Mouse (Mus musculus) testis, adult 2 months (tissue): ENCODE data around the gene Sorcs2.

ENCODE experiments used
- CTCF ChIP-seq: fragments of 200-500 bp; IDR thresholded peaks from 2 replicates; pipeline ENCODE4 v1.5.1; 2012; ENCODE audit warnings: low read depth, mild to moderate bottlenecking, inconsistent platforms, low read length, moderate library complexity; ENCODE audit not compliant: control insufficient read depth, insufficient read depth, insufficient replicate concordance
- POLR2A ChIP-seq: fragments of 200-500 bp; IDR thresholded peaks from 2 replicates; pipeline ENCODE4 v1.6.1; 2012; ENCODE audit warnings: low read depth, mild to moderate bottlenecking, inconsistent platforms, low read length, moderate library complexity; ENCODE audit not compliant: control insufficient read depth

DNA sequence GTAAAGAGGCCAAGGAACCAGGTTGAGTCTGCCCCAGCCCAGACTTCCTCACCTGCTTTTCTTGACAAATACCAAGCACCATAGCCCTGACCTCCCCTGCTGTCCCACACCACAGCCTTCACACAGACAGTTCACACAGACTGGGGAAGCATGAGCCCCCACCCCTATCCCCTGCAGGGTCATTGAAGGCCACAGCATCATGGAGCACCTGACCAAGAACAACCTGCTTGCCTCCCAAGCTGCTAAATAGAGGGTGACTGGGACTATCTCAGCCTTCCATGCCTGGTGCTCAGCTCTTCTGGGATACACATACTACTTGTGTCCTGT lies 356.7 kb downstream of the Sorcs2 start:
- TF ChIP-seq CTCF = no peak
- TF ChIP-seq POLR2A = no peak
